Mouse (Mus musculus) myocyte (in vitro differentiated cells): ENCODE results near the gene Atp2a2. TPM values are rescaled to one million over a fixed set of nuclear protein-coding genes. Genes with fewer than 3 reads are reported as not detected.

ENCODE experiments used
- H3K27me3 ChIP-seq: one replicate; pipeline ENCODE4 v1.6.1; 2011; ENCODE audit not compliant: control insufficient read depth, insufficient read depth, insufficient read length
- H3K36me3 ChIP-seq: one replicate; pipeline ENCODE4 v1.6.1; 2011; ENCODE audit not compliant: control insufficient read depth, insufficient read depth
- H3K4me2 ChIP-seq: one replicate; pipeline ENCODE4 v1.6.1; 2011; ENCODE audit warnings: low read depth, control low read depth
- H3K4me3 ChIP-seq: one replicate; pipeline ENCODE4 v1.5.1; 2011; ENCODE audit warnings: mild to moderate bottlenecking, control low read depth, moderate library complexity
- H3K79me2 ChIP-seq: one replicate; pipeline ENCODE4 v1.6.1; 2011; ENCODE audit not compliant: control insufficient read depth, insufficient read depth
- H3ac ChIP-seq: one replicate; pipeline ENCODE4 v1.6.1; 2011; ENCODE audit not compliant: control insufficient read depth, insufficient read length
- CEBPB ChIP-seq: IDR thresholded peaks from 2 replicates; pipeline ENCODE4 v1.6.1; 2011; ENCODE audit warnings: mild to moderate bottlenecking, moderate library complexity; ENCODE audit not compliant: poor library complexity, insufficient read depth, severe bottlenecking
- E2F4 ChIP-seq: IDR thresholded peaks from one replicate; pipeline ENCODE4 v1.6.1; 2011; ENCODE audit warnings: mild to moderate bottlenecking, control low read depth, moderate library complexity; ENCODE audit not compliant: insufficient read depth
- MAX ChIP-seq: IDR thresholded peaks from one replicate; pipeline ENCODE4 v1.6.1; 2011; ENCODE audit warnings: low read depth, mild to moderate bottlenecking, control low read depth
- MYOD1 ChIP-seq, 3 experiments: IDR thresholded peaks; one replicate each; pipeline ENCODE4 v1.6.1; 2011; ENCODE audit warnings: control low read depth in 2 of 3, low read depth in 2 of 3, mild to moderate bottlenecking in 2 of 3, moderate library complexity in 1 of 3; ENCODE audit not compliant: insufficient read length in 2 of 3, control insufficient read depth in 1 of 3
- MYOG ChIP-seq, 3 experiments: IDR thresholded peaks; one replicate each; pipeline ENCODE4 v1.6.1; 2011; ENCODE audit warnings: control low read depth in 2 of 3, low read depth in 2 of 3, mild to moderate bottlenecking in 2 of 3; ENCODE audit not compliant: insufficient read length in 2 of 3, control insufficient read depth in 1 of 3, insufficient read depth in 1 of 3
- POLR2A ChIP-seq: IDR thresholded peaks from one replicate; pipeline ENCODE4 v1.6.1; 2011; ENCODE audit warnings: low read depth, mild to moderate bottlenecking, control low read depth, moderate library complexity; ENCODE audit not compliant: insufficient read length
- POLR2AphosphoS2 ChIP-seq: IDR thresholded peaks from one replicate; pipeline ENCODE4 v1.6.1; 2011; ENCODE audit warnings: low read depth, control low read depth; ENCODE audit not compliant: insufficient read length
- REST ChIP-seq: IDR thresholded peaks from one replicate; pipeline ENCODE4 v1.6.1; 2011; ENCODE audit warnings: mild to moderate bottlenecking, control low read depth, moderate library complexity; ENCODE audit not compliant: insufficient read depth, insufficient read length
- SRF ChIP-seq: IDR thresholded peaks from one replicate; pipeline ENCODE4 v1.6.1; 2011; ENCODE audit warnings: low read depth; ENCODE audit not compliant: control insufficient read depth, insufficient read length
- TCF12 ChIP-seq: IDR thresholded peaks from one replicate; pipeline ENCODE4 v1.6.1; 2011; ENCODE audit warnings: mild to moderate bottlenecking, control low read depth; ENCODE audit not compliant: poor library complexity, insufficient read depth, severe bottlenecking
- TCF3 ChIP-seq: IDR thresholded peaks from one replicate; pipeline ENCODE4 v1.6.1; 2011; ENCODE audit warnings: low read depth, control low read depth; ENCODE audit not compliant: insufficient read length
- USF1 ChIP-seq: IDR thresholded peaks from one replicate; pipeline ENCODE4 v1.6.1; 2011; ENCODE audit warnings: low read depth, mild to moderate bottlenecking, control low read depth, moderate library complexity
- polyA plus RNA-seq: library from polyadenylated mRNA; unstranded; fragments of >200 nt; fragmentation: generic; extraction: Trizol; gene quantifications from one replicate; pipeline ENCODE4 v1.2.1, GENCODE M21; 2012; ENCODE audit warnings: missing spikeins

The Atp2a2 gene
- 295 TPM for polyA plus RNA-seq

- peaks cover 39% of the 10 kb centered on the region for H3K79me2 ChIP-seq
- no peaks in the 10 kb centered on the region for H3K27me3 ChIP-seq
- peak; percentile 15 for TF ChIP-seq REST
- no peak for TF ChIP-seq USF1
- peak in 1 of 3 experiments; percentile 2 for TF ChIP-seq MYOG (IDR thresholded peaks at IDR 0.05; ENCODE audit: control insufficient read depth in 1 of 3, insufficient read depth in 1 of 3, insufficient read length in 2 of 3, low read depth in 2 of 3)
- no peak for TF ChIP-seq MAX
- no peak for TF ChIP-seq CEBPB
- TF ChIP-seq TCF12 = no peak
- TF ChIP-seq POLR2A = peak; percentile 80
- TF ChIP-seq E2F4 = no peak
- peak in 1 of 3 experiments; percentile 39 for TF ChIP-seq MYOD1 (IDR thresholded peaks at IDR 0.05; ENCODE audit: control insufficient read depth in 1 of 3, insufficient read length in 2 of 3, low read depth in 2 of 3)
- TF ChIP-seq TCF3 = no peak
- peak; percentile 82 for TF ChIP-seq POLR2AphosphoS2
- TF ChIP-seq SRF = no peak
- H3K4me2 ChIP-seq = peak within 1 kb of the TSS; percentile 90
- peak within 1 kb of the TSS; percentile 98 for H3ac ChIP-seq
- peaks cover 8% of the 10 kb centered on the region for H3K36me3 ChIP-seq
- H3K4me3 ChIP-seq = peak within 1 kb of the TSS; percentile 83
Observed at GRCm38 (mm10) chr5:122502077-122502941, at the start of gene Atp2a2. Gene Atp2a2 (minus strand): TSS chr5:122502225.

GRCm38 (mm10) chr5:122550460-122550859 lies 48.4 kb upstream of the Atp2a2 start:
- no peaks in the 10 kb centered on the region for H3K79me2 ChIP-seq
- peaks cover 3% of the 10 kb centered on the region for H3K36me3 ChIP-seq
- H3K4me3 ChIP-seq = no peak overlapping the region
- H3ac ChIP-seq = no peak overlapping the region
- no peak overlapping the region for H3K4me2 ChIP-seq
- no peaks in the 10 kb centered on the region for H3K27me3 ChIP-seq
- no peak for TF ChIP-seq CEBPB
- TF ChIP-seq POLR2A = no peak

GRCm38 (mm10) chr5:122548671-122549070 lies 46.6 kb upstream of the Atp2a2 start:
- Histone ChIP-seq H3K36me3 (no peaks in the 10 kb centered on the region), H3K79me2 (no peaks in the 10 kb centered on the region), H3K27me3 (no peaks in the 10 kb centered on the region), H3K4me2 (no peak overlapping the region), H3K4me3 (no peak overlapping the region), H3ac (no peak overlapping the region)
- TF ChIP-seq TCF12 = no peak
- TF ChIP-seq MYOG (IDR thresholded peaks at IDR 0.05; ENCODE audit: control insufficient read depth in 1 of 3, insufficient read depth in 1 of 3, insufficient read length in 2 of 3, low read depth in 2 of 3) = no peak
- no peak for TF ChIP-seq POLR2A
- no peak for TF ChIP-seq USF1
- TF ChIP-seq POLR2AphosphoS2 = no peak
- TF ChIP-seq TCF3 = no peak
- no peak for TF ChIP-seq MAX

- Histone ChIP-seq H3ac (no peak overlapping the region), H3K36me3 (no peaks in the 10 kb centered on the region), H3K4me3 (no peak overlapping the region), H3K79me2 (no peaks in the 10 kb centered on the region), H3K4me2 (no peak overlapping the region), H3K27me3 (no peaks in the 10 kb centered on the region)
- TF ChIP-seq POLR2AphosphoS2 (no peak), SRF (no peak), MYOG (IDR thresholded peaks at IDR 0.05; ENCODE audit: control insufficient read depth in 1 of 3, insufficient read depth in 1 of 3, insufficient read length in 2 of 3, low read depth in 2 of 3) (no peak), MAX (no peak), TCF3 (no peak), MYOD1 (IDR thresholded peaks at IDR 0.05; ENCODE audit: control insufficient read depth in 1 of 3, insufficient read length in 2 of 3, low read depth in 2 of 3) (no peak), E2F4 (no peak), REST (no peak), USF1 (no peak), CEBPB (no peak), TCF12 (no peak), POLR2A (no peak)
Observed at GRCm38 (mm10) chr5:122547810-122548209, 45.8 kb upstream of the Atp2a2 start.

DNA sequence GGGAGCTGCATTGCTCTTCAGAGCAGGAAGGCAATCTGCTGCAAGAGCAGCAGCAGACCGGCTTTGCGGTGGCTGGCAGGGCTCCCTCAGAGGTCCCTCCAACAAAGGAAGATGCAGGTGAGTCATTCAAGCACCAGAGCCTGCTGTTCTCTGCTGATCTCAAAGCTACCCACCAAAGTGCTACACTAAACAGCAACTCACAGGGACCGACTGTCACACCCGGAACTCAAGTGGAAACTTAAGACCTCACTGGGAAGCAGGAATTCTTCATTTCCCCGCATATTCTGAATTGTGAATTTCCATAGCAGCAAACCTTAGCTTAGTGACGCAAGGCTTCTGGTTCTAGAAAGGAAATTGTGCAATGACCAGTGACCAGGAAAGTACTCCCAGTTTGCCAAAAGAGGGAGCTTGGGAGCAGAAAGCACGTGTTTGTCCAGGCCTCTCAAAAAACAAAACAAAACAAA lies 45.3 kb upstream of the Atp2a2 start:
- Histone ChIP-seq H3K4me3 (no peak overlapping the region), H3ac (no peak overlapping the region), H3K4me2 (no peak overlapping the region), H3K36me3 (no peaks in the 10 kb centered on the region), H3K27me3 (no peaks in the 10 kb centered on the region), H3K79me2 (no peaks in the 10 kb centered on the region)
- TF ChIP-seq MYOG (IDR thresholded peaks at IDR 0.05; ENCODE audit: control insufficient read depth in 1 of 3, insufficient read depth in 1 of 3, insufficient read length in 2 of 3, low read depth in 2 of 3) (no peak), USF1 (no peak), REST (no peak), MYOD1 (IDR thresholded peaks at IDR 0.05; ENCODE audit: control insufficient read depth in 1 of 3, insufficient read length in 2 of 3, low read depth in 2 of 3) (no peak), POLR2A (no peak), CEBPB (peak; percentile 93), SRF (no peak)
